Mouse (Mus musculus): ENCODE results near the gene Upf1.

GRCm38 (mm10) chr8:70313399-70313798 lies 39.7 kb downstream of the Upf1 start:
- TF ChIP-seq POLR2A (IDR thresholded peaks at IDR 0.05; ENCODE audit: extremely low read depth, insufficient read depth, low read length) (no peak), CTCF (IDR thresholded peaks at IDR 0.05; ENCODE audit: extremely low read depth, insufficient read depth, low read length) (no peak)

All from cortical plate, adult 2 months (tissue).